Mouse (Mus musculus): Measurements from ENCODE around the gene Gnptg. TPM values are rescaled to one million over a fixed set of nuclear protein-coding genes. Genes with fewer than 3 reads are reported as not detected.
A peak's percentile ranks its signal among the peaks of the same experiment; 100 is the strongest.
"Not testable (repeated sequence)": the region's sequence is repeated elsewhere in the genome, so short reads cannot be mapped to it uniquely, and the experiment has no call there.

The Gnptg gene
- polyA plus RNA-seq, 1 experiment from 2014 or later: 34.9 TPM

DNA sequence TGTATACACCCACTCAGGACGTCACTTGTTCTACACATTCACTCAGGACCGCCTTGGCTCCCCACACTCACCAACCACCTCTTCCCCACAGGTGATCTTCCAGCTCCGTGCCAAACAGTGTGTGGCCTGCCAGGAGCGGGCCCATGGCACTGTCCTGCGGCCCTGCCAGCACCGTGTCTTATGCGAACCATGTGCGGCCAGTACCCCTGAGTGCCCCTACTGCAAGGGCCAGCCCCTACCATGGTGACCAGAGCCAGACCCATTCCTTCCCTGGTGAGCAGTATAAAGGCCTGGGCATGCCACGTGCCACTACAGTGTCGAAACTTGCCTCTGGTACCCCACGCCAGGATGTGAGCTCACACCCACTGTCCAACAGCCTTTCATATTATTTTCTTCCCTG lies 8.3 kb downstream of the Gnptg start:
- H3K4me1 ChIP-seq; H3K9me3 ChIP-seq; H3K27ac ChIP-seq; H3K9ac ChIP-seq; H3K4me3 ChIP-seq; ATAC-seq (ENCODE audit: insufficient number of reproducible peaks, low FRiP score, low TSS enrichment, low read depth); H3K4me2 ChIP-seq; H3K27me3 ChIP-seq: not testable (repeated sequence)
- H3K36me3 ChIP-seq: peaks cover 60% of the 10 kb centered on the region
- WGBS: 95% methylated on average over 8 of the region's 11 CpGs

- H3K27me3 ChIP-seq: no peaks in the 10 kb centered on the region
- H3K9ac ChIP-seq: no peak overlapping the region
- WGBS: 98% methylated on average over 3 of the region's 3 CpGs
- H3K4me2 ChIP-seq: no peak overlapping the region
- H3K4me3 ChIP-seq: no peak overlapping the region
- no peaks in the 10 kb centered on the region for H3K9me3 ChIP-seq
- ATAC-seq (ENCODE audit: insufficient number of reproducible peaks, low FRiP score, low TSS enrichment, low read depth): no peak
- no peaks in the 10 kb centered on the region for H3K4me1 ChIP-seq
- H3K36me3 ChIP-seq: peaks cover 64% of the 10 kb centered on the region
- H3K27ac ChIP-seq: no peak overlapping the region
These were observed 9.2 kb downstream of the Gnptg start for GRCm38 (mm10) chr17:25230700-25231099.

- not testable (repeated sequence) for H3K4me1 ChIP-seq; H3K27me3 ChIP-seq; H3K27ac ChIP-seq; H3K4me3 ChIP-seq; H3K9me3 ChIP-seq; ATAC-seq (ENCODE audit: insufficient number of reproducible peaks, low FRiP score, low TSS enrichment, low read depth); H3K4me2 ChIP-seq; H3K9ac ChIP-seq
- peaks cover 63% of the 10 kb centered on the region for H3K36me3 ChIP-seq
- 70% methylated on average over 16 of the region's 17 CpGs for whole genome bisulfite sequencing
These were observed 9.8 kb downstream of the Gnptg start for GRCm38 (mm10) chr17:25230014-25230655.

DNA sequence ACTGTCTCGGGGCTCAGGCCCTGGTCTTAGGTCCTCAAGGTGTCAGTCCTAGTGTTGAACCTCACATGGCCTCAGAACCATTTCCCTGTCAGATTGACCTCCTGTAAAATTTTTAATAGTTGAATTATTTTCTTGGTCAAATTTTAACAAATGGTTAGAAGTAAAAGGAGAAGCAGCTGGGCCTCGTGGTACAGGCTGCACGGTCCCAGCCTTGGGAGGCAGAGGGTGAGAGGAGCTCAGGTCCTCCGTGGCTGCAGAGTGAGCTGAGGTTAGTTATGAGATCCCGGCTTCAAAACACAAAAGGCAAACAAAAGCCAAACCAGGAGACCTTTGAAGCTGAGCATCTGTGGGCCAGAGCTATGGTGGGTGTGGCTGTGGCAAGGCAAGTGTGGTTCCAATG lies 11.9 kb downstream of the Gnptg start:
- Histone ChIP-seq H3K9ac (no peak overlapping the region), H3K4me3 (no peak overlapping the region), H3K9me3 (no peaks in the 10 kb centered on the region), H3K4me1 (no peaks in the 10 kb centered on the region), H3K27me3 (no peaks in the 10 kb centered on the region), H3K36me3 (peaks cover 62% of the 10 kb centered on the region), H3K27ac (no peak overlapping the region), H3K4me2 (no peak overlapping the region)
- WGBS: 81% methylated on average over 5 of the region's 5 CpGs
- no peak for ATAC-seq (ENCODE audit: insufficient number of reproducible peaks, low FRiP score, low TSS enrichment, low read depth)

DNA sequence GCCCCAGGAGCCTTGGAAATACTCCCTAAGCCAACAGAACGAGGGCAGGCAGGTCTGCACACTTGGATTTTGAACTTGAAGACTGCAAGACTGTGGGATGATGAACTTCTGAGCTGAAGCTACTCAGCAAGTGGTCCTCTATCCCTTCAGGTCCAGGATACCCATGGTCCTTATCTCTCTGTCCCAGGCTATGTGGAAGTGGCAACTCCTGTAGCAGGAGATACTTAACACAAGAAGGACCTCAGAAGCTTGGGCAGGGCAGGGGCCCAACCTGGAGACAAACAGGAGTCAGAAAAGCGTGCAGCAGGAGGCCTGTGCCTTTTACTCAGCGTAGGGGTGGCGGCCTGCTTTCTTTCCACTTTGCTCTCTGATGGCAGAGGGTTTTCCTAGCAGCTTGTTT lies 14.3 kb downstream of the Gnptg start:
- H3K36me3 ChIP-seq: peaks cover 54% of the 10 kb centered on the region
- ATAC-seq (ENCODE audit: insufficient number of reproducible peaks, low FRiP score, low TSS enrichment, low read depth): no peak
- no peak overlapping the region for H3K4me3 ChIP-seq
- no peaks in the 10 kb centered on the region for H3K9me3 ChIP-seq
- no peak overlapping the region for H3K9ac ChIP-seq
- no peak overlapping the region for H3K4me2 ChIP-seq
- H3K4me1 ChIP-seq: peaks cover 16% of the 10 kb centered on the region
- H3K27me3 ChIP-seq: no peaks in the 10 kb centered on the region
- no peak overlapping the region for H3K27ac ChIP-seq
- WGBS: 84% methylated on average over 4 of the region's 4 CpGs

GRCm38 (mm10) chr17:25224586-25225222 lies 15.2 kb downstream of the Gnptg start:
- Histone ChIP-seq H3K9me3 (no peaks in the 10 kb centered on the region), H3K4me1 (peaks cover 16% of the 10 kb centered on the region), H3K27ac (no peak overlapping the region), H3K27me3 (no peaks in the 10 kb centered on the region), H3K36me3 (peaks cover 54% of the 10 kb centered on the region), H3K4me3 (no peak overlapping the region), H3K4me2 (no peak overlapping the region), H3K9ac (no peak overlapping the region)
- ATAC-seq (ENCODE audit: insufficient number of reproducible peaks, low FRiP score, low TSS enrichment, low read depth): no peak
- 88% methylated on average over 7 of the region's 7 CpGs for WGBS

DNA sequence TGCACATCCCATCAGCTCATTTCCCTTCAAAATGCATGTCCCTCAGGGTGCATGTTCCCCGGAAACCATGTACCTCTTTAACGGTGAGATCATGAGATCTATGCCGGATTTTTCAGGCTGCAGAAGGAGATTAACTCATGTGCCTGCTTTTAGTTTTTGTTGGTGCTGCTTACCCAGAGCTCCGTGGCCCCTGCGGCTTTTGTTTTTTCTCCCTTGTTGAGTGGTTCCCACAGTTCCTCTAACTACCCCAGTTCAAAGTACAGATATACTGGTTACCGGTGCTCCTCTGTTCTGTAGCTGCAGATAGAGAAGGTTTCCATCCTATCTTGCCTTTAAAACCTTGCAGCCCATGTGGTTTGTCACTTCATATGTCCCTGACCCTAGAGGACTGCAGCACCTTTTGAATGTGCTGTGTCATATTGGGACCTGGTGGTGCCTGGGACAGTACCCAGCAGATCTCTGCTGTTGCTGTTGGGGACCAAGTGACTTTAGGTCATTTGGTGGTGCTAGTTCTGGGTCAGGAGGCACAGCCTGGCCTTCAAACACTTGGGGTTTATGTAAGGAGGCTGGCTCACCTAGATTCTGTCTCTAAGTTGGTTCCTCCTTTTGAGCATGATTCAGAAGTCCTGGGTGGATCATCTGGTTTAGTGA lies 16.8 kb downstream of the Gnptg start:
- H3K27ac ChIP-seq: peak overlapping the region; percentile 43; the same call in 1 of the 2 replicates
- no peaks in the 10 kb centered on the region for H3K27me3 ChIP-seq
- peak overlapping the region; percentile 23 for H3K4me3 ChIP-seq
- peaks cover 16% of the 10 kb centered on the region for H3K4me1 ChIP-seq
- peak overlapping the region; percentile 39 for H3K4me2 ChIP-seq
- H3K36me3 ChIP-seq: peaks cover 54% of the 10 kb centered on the region
- 41% methylated on average over 6 of the region's 6 CpGs for WGBS
- no peak overlapping the region for H3K9ac ChIP-seq
- no peaks in the 10 kb centered on the region for H3K9me3 ChIP-seq
- no peak for ATAC-seq (ENCODE audit: insufficient number of reproducible peaks, low FRiP score, low TSS enrichment, low read depth)

GRCm38 (mm10) chr17:25222504-25222940 lies 17.4 kb downstream of the Gnptg start:
- Histone ChIP-seq H3K36me3 (peaks cover 54% of the 10 kb centered on the region), H3K4me1 (peaks cover 16% of the 10 kb centered on the region), H3K4me2 (peak overlapping the region; percentile 65), H3K4me3 (peak overlapping the region; percentile 39), H3K27ac (peak overlapping the region; percentile 43; the same call in 1 of the 2 replicates)
- ATAC-seq (ENCODE audit: insufficient number of reproducible peaks, low FRiP score, low TSS enrichment, low read depth): peak; percentile 70; the same call in 1 of the 2 replicates
- H3K9ac ChIP-seq, H3K27me3 ChIP-seq, H3K9me3 ChIP-seq: not testable (repeated sequence)
- WGBS: 13% methylated on average over 14 of the region's 28 CpGs

GRCm38 (mm10) chr17:25221821-25222503 lies 18.0 kb downstream of the Gnptg start:
- peak; percentile 74 for ATAC-seq (ENCODE audit: insufficient number of reproducible peaks, low FRiP score, low TSS enrichment, low read depth)
- Histone ChIP-seq H3K9me3 (no peaks in the 10 kb centered on the region), H3K4me3 (peak overlapping the region; percentile 39), H3K36me3 (peaks cover 57% of the 10 kb centered on the region), H3K4me2 (peak overlapping the region; percentile 65), H3K27ac (peak overlapping the region; percentile 47), H3K4me1 (peaks cover 16% of the 10 kb centered on the region), H3K9ac (no peak overlapping the region), H3K27me3 (no peaks in the 10 kb centered on the region)
- under 1% methylated on average over 17 of the region's 30 CpGs for WGBS

DNA sequence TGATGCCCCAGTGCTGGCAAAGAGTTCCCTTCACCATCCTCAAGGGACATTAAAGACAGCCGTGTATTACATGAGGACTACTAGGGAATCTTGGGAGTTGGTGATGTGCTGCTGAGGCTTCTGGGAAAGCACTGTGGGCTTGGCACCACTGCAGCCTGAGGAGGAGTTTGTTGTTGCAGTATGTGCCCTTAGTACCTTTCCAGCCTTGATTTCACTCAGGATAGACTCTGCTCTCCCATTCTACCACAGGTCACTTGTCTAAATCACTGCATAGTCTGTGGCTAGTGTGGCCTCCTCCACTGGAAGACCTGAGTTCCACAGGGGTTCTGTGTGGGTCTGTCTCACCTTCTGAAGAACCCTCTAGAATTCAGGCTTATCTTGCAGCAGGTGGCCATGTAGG lies 19.2 kb downstream of the Gnptg start:
- WGBS: 85% methylated on average over 1 of the region's 1 CpGs
- Histone ChIP-seq H3K4me3 (no peak overlapping the region), H3K4me2 (no peak overlapping the region), H3K27me3 (no peaks in the 10 kb centered on the region), H3K27ac (no peak overlapping the region), H3K36me3 (peaks cover 57% of the 10 kb centered on the region), H3K4me1 (peaks cover 16% of the 10 kb centered on the region), H3K9ac (no peak overlapping the region), H3K9me3 (no peaks in the 10 kb centered on the region)
- ATAC-seq (ENCODE audit: insufficient number of reproducible peaks, low FRiP score, low TSS enrichment, low read depth): no peak

GRCm38 (mm10) chr17:25219492-25220295 lies 20.2 kb downstream of the Gnptg start:
- peaks cover 16% of the 10 kb centered on the region for H3K4me1 ChIP-seq
- no peak for ATAC-seq (ENCODE audit: insufficient number of reproducible peaks, low FRiP score, low TSS enrichment, low read depth)
- H3K4me2 ChIP-seq: no peak overlapping the region
- H3K27ac ChIP-seq: no peak overlapping the region
- H3K9ac ChIP-seq: no peak overlapping the region
- no peaks in the 10 kb centered on the region for H3K9me3 ChIP-seq
- H3K36me3 ChIP-seq: peaks cover 59% of the 10 kb centered on the region
- 90% methylated on average over 15 of the region's 15 CpGs for WGBS
- no peak overlapping the region for H3K4me3 ChIP-seq
- no peaks in the 10 kb centered on the region for H3K27me3 ChIP-seq

All from limb, embryonic 15.5 days (tissue).